Mouse (Mus musculus) forebrain, postnatal 0 days (tissue): Measurements from ENCODE around the gene Fam166a. TPM values are rescaled to one million over a fixed set of nuclear protein-coding genes. Genes with fewer than 3 reads are reported as not detected.
A peak's percentile ranks its signal among the peaks of the same experiment; 100 is the strongest.

ENCODE experiments used
- ATAC-seq: fragments of 200-750 bp; cut with Nextera tagmentation; 2 replicates; pipeline ENCODE4 v1.8.0; 2017; ENCODE audit warnings: mild to moderate bottlenecking, moderate library complexity
- DNase-seq: peaks from one replicate; pipeline ENCODE4 v3.0.0-alpha.2; 2015
- H3K27ac ChIP-seq: fragments of 300-500 bp; sonication (generic); 2 replicates; pipeline ENCODE4 v1.5.1; 2014; ENCODE audit warnings: low read depth, mild to moderate bottlenecking, antibody characterized with exemption, low read length, moderate library complexity, mixed read lengths
- H3K27me3 ChIP-seq: fragments of 300-500 bp; sonication (generic); 2 replicates; pipeline ENCODE4 v1.6.1; 2014; ENCODE audit warnings: mild to moderate bottlenecking, low read length, mixed read lengths; ENCODE audit not compliant: insufficient read depth
- H3K36me3 ChIP-seq: fragments of 300-500 bp; sonication (generic); 2 replicates; pipeline ENCODE4 v1.6.1; 2014; ENCODE audit warnings: mild to moderate bottlenecking, moderate library complexity; ENCODE audit not compliant: insufficient read depth
- H3K4me1 ChIP-seq: fragments of 300-500 bp; sonication (generic); 2 replicates; pipeline ENCODE4 v1.6.1; 2014; ENCODE audit warnings: antibody characterized with exemption; ENCODE audit not compliant: insufficient read depth
- H3K4me2 ChIP-seq: fragments of 300-500 bp; sonication (generic); 2 replicates; pipeline ENCODE4 v1.6.1; 2014; ENCODE audit warnings: low read depth, mild to moderate bottlenecking, moderate library complexity
- H3K4me3 ChIP-seq: fragments of 300-500 bp; sonication (generic); 2 replicates; pipeline ENCODE4 v1.5.1; 2014; ENCODE audit warnings: low read depth, low read length, mixed read lengths
- H3K9ac ChIP-seq: fragments of 300-500 bp; sonication (generic); 2 replicates; pipeline ENCODE4 v1.6.1; 2014; ENCODE audit warnings: mild to moderate bottlenecking
- H3K9me3 ChIP-seq: fragments of 300-500 bp; sonication (generic); 2 replicates; pipeline ENCODE4 v1.6.1; 2016; ENCODE audit warnings: low read length
- CTCF ChIP-seq: sonication (generic); IDR thresholded peaks from 2 replicates; pipeline ENCODE4 v1.5.1; 2016; ENCODE audit warnings: antibody characterized with exemption, control low read depth, low read depth
- WGBS: fragments of 180-500 bp; shearing (Covaris S2); extraction: QIAGEN DNeasy Blood & Tissue Kit; methylation state at CpG from one replicate; pipeline ENCODE4 v1.1.7; 2014; 5-methylcytosine and 5-hydroxymethylcytosine counted together
- polyA plus RNA-seq: library from polyadenylated mRNA; unstranded; fragments of >200 nt; fragmentation: Nextera tagmentation; extraction: Ambion mirVana; gene quantifications from 2 replicates; pipeline ENCODE4 v1.2.1, GENCODE M21; 2015
- total RNA-seq: library from RNA; depleted of rRNA; stranded (reverse); fragments of >200 nt; gene quantifications from 2 replicates; pipeline ENCODE4 v1.2.3, GENCODE M21; 2014

Fam166a gene
- total and polyA plus RNA-seq, 2 experiments from 2014 or later, result not detected

DNA sequence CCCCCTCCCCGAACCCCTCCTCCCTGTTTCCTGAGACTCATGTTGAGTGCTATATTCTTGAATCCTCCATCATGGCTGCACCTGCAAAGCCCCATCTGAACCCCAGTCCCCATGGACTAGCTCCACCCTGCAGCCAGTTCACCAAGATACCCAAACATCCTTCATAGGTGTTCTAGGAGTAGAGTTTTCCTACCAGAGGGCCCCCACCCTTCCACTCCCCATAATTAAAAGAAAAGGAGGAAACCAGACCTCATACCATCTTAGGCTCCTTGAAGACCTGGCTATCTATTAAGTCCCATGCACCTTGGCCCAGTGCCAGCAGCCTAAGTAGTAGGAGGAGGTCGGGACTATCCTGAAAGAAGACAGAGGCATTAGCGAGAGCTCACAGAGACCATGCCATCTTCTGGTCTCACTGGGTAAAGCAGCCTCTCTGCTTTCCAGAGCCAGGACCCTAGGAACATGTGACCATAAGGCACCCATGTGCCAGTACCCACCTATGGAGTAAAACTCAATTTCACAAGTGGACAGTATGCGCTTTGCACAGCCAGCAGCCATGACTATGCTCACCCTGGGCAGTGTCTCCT is 14.8 kb upstream of the Fam166a start:
- Histone ChIP-seq H3K4me2 (no peak overlapping the region), H3K4me1 (0 out of 2 replicates have a peak, but pooled peaks cover 4% of the 10 kb centered on the region), H3K36me3 (peaks cover 79% of the 10 kb centered on the region), H3K4me3 (no peak overlapping the region), H3K9ac (no peak overlapping the region), H3K27ac (no peak overlapping the region), H3K27me3 (no peaks in the 10 kb centered on the region), H3K9me3 (no peaks in the 10 kb centered on the region)
- no peak for DNase-seq
- TF ChIP-seq CTCF, result peak; percentile 38; the same call in 1 of the 2 replicates
- WGBS, result 62% methylated on average over 4 of the region's 4 CpGs
- no peak; the same call in 1 of the 2 replicates for ATAC-seq

GRCm38 (mm10) chr2:25207593-25207992 is 11.0 kb upstream of the Fam166a start:
- WGBS, result 85% methylated on average over 1 of the region's 1 CpGs
- DNase-seq, result no peak
- no peak for ATAC-seq
- Histone ChIP-seq H3K27ac (no peak overlapping the region), H3K9me3 (no peaks in the 10 kb centered on the region), H3K4me2 (no peak overlapping the region), H3K4me1 (peaks cover 17% of the 10 kb centered on the region), H3K9ac (no peak overlapping the region), H3K4me3 (no peak overlapping the region), H3K36me3 (peaks cover 43% of the 10 kb centered on the region), H3K27me3 (no peaks in the 10 kb centered on the region)
- TF ChIP-seq CTCF, result no peak

DNA sequence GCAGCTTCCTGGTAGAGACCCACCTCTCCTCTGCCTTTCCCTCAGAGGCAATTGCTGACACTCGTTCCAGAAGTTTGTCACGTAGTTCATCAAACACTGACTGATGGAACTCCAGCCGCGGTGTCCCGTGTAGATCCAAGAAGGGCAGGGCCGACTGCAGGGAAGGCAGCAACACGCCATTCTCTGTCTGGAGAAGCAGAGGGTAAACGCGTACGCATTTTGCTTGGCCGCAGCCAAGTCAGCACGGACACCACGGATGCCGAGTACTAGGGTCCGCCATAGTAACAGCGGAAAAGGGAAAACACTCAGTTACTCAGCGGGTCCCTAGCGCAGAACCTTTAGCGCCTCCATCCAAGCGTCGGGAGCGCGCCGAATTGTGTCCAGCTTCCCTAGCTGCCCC is 7.9 kb upstream of the Fam166a start:
- peak overlapping the region; percentile 90 for H3K9ac ChIP-seq
- H3K9me3 ChIP-seq, result no peaks in the 10 kb centered on the region
- H3K27ac ChIP-seq, result peak overlapping the region; percentile 88
- no peaks in the 10 kb centered on the region for H3K27me3 ChIP-seq
- H3K4me2 ChIP-seq, result peak overlapping the region; percentile 85
- DNase-seq (no peak), ATAC-seq (peak; percentile 42)
- H3K36me3 ChIP-seq, result peaks cover 19% of the 10 kb centered on the region
- H3K4me1 ChIP-seq, result peaks cover 17% of the 10 kb centered on the region
- TF ChIP-seq CTCF, result no peak
- under 1% methylated on average over 24 of the region's 24 CpGs for WGBS
- peak overlapping the region; percentile 91 for H3K4me3 ChIP-seq

DNA sequence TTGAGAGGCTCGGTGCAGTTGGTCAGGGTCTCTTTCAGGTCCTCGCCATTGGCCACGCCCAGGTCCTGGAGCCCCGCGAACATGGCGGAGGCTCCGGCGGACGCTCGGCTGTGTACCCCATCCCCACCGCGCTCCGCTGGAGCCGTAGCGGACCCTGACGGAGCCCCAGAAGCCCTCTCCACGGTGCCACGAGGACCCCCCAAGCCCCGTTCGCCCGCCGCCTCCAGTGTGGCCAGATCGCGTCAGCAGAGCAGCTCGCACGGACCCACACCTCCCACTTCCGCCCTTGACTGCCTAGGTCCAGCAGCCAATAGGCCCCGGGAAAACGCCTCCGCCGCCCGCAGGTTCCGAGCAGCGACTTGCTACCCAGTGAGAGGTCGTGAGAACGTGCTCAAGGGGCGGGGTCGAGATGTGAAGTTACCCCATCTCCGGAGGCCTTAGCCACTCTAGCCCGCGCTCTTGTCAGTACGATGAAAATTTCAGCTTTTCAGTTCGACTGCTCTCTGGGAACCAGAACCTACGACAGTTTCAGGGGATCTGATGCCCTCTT is 7.3 kb upstream of the Fam166a start, which contains the start of gene Nelfb:
Gene Nelfb, minus strand, starts transcription at position 369 of the 550 bp plus-strand sequence.
- ATAC-seq (peak; percentile 96), DNase-seq (peak; percentile 85)
- Histone ChIP-seq H3K27ac (peak within 1 kb of the TSS; percentile 88), H3K27me3 (no peaks in the 10 kb centered on the region), H3K9ac (peak within 1 kb of the TSS; percentile 90), H3K4me2 (peak within 1 kb of the TSS; percentile 85), H3K4me1 (peaks cover 17% of the 10 kb centered on the region), H3K36me3 (peaks cover 16% of the 10 kb centered on the region), H3K4me3 (peak within 1 kb of the TSS; percentile 91), H3K9me3 (no peaks in the 10 kb centered on the region)
- 3% methylated on average over 44 of the region's 44 CpGs for WGBS
- TF ChIP-seq CTCF, result 0 out of 2 replicates have a peak, but pooled peaks have one; percentile 2

DNA sequence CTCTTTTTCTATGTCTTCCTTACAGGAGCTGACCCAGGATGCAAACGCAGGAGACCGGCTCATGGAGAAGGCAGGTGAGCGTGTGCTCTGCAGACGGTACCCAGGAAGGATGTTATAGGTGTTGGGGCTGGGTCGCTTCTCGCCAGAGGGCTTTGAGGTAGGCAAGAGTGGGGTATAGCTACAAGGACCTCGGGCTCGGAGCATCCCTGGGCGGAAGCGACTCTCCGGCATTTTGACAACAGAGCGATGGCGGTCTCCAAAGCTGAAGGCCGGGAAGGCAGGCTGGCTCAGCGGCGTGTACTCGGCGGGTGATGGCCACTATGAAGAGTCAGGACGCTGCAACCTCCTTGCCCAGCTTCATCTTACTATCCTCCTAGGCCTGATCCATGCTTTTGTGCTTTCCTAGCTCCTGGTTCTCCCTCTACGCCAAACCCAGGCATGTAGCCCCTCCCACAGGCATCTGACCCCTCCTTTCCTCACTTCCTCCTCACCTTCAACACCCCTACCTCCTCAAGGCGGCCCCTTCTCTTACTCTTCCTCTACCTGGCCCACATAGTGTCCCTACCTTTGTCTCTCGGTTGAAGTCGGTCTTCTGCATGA is 5.2 kb upstream of the Fam166a start:
- Histone ChIP-seq H3K4me2 (no peak overlapping the region), H3K9ac (no peak overlapping the region), H3K9me3 (no peaks in the 10 kb centered on the region), H3K36me3 (0 out of 2 replicates have a peak, but pooled peaks cover 1% of the 10 kb centered on the region), H3K27ac (no peak overlapping the region), H3K4me3 (no peak overlapping the region), H3K4me1 (peaks cover 17% of the 10 kb centered on the region), H3K27me3 (no peaks in the 10 kb centered on the region)
- DNase-seq (no peak), ATAC-seq (no peak)
- TF ChIP-seq CTCF, result no peak
- WGBS, result 72% methylated on average over 23 of the region's 23 CpGs

GRCm38 (mm10) chr2:25214444-25214843 is 4.1 kb upstream of the Fam166a start, which contains the start of gene Stpg3:
Gene Stpg3, minus strand, starts transcription at chr2:25214637.
- Histone ChIP-seq H3K4me1 (peaks cover 7% of the 10 kb centered on the region), H3K9ac (no peak within 1 kb of the TSS), H3K36me3 (no peaks in the 10 kb centered on the region), H3K9me3 (no peaks in the 10 kb centered on the region), H3K27me3 (no peaks in the 10 kb centered on the region), H3K27ac (no peak within 1 kb of the TSS), H3K4me2 (no peak within 1 kb of the TSS), H3K4me3 (no peak within 1 kb of the TSS)
- WGBS, result 78% methylated on average over 3 of the region's 3 CpGs
- no peak for DNase-seq
- no peak for TF ChIP-seq CTCF
- ATAC-seq, result no peak

GRCm38 (mm10) chr2:25217666-25218065 is 879 bp upstream of the Fam166a start:
- no peak overlapping the region for H3K27ac ChIP-seq
- TF ChIP-seq CTCF, result no peak
- H3K9me3 ChIP-seq, result no peaks in the 10 kb centered on the region
- no peak overlapping the region for H3K4me3 ChIP-seq
- no peaks in the 10 kb centered on the region for H3K27me3 ChIP-seq
- no peaks in the 10 kb centered on the region for H3K4me1 ChIP-seq
- H3K36me3 ChIP-seq, result no peaks in the 10 kb centered on the region
- ATAC-seq, result no peak
- no peak for DNase-seq
- H3K9ac ChIP-seq, result no peak overlapping the region
- 58% methylated on average over 2 of the region's 2 CpGs for WGBS
- no peak overlapping the region for H3K4me2 ChIP-seq
